Mouse (Mus musculus): Measurements from ENCODE around the gene Cnih1.

DNA sequence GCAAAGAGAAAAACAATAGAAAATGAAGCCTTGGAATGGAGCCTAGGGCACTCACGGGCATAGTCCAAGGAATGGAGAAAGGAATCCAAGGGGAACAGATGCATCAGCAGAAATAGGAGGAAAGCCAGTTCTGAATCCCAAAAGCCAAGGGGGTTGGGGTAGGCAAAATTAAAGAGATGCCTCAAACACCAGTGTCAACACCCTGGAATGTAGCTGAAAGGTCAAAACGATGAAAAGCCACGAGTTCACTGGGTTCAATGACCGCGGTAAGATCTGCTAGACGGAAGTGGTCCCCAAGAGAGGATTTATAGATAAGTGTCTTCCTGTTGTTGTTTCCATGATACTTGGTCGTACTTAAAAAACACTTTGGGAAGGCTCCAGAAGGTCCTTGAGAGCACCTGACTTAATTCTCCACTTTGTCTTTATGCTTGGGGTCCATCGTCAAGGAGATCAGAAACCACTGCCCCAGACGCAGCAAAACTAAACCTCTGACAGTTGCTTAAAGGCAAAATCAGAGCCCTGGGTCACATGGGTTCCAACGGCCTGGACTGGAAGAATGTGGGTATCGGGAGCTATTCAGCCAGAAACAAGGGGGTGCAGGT is 33.2 kb upstream of the Cnih1 start:
- no peak for TF ChIP-seq CTCF (IDR thresholded peaks at IDR 0.05)
- TF ChIP-seq EP300 (IDR thresholded peaks at IDR 0.05): no peak
